Mouse (Mus musculus) megakaryocyte, embryonic 14.5 days (primary cell): Measurements from ENCODE around the gene Cabp1.

ENCODE experiments used
- FLI1 ChIP-seq: IDR thresholded peaks from 2 replicates; pipeline ENCODE4 v1.6.1; 2012; ENCODE audit warnings: low read length, inconsistent platforms, mixed read lengths
- GATA1 ChIP-seq: IDR thresholded peaks from 3 replicates; pipeline ENCODE4 v1.6.1; 2012; ENCODE audit warnings: mixed read lengths, low read length, inconsistent platforms, borderline replicate concordance

- TF ChIP-seq GATA1 (no peak), FLI1 (no peak)
Observed at GRCm38 (mm10) chr5:115184726-115185125, 9.5 kb downstream of the Cabp1 start.
